Mouse (Mus musculus) MEL (cell line): ENCODE measurements around the gene Wasf2. TPM values are rescaled to one million over a fixed set of nuclear protein-coding genes. Genes with fewer than 3 reads are reported as not detected.

Source experiments
- DNase-seq: peaks from one replicate; pipeline ENCODE4 v3.0.0; 2011; ENCODE audit warnings: low read depth, low spot score
- H3K27ac ChIP-seq: 2 replicates; pipeline ENCODE4 v1.5.1; 2012; ENCODE audit warnings: low read depth, mild to moderate bottlenecking, control low read depth, low read length, moderate library complexity; ENCODE audit not compliant: control insufficient read depth
- H3K27me3 ChIP-seq, 2 experiments: fragments of 150-350 bp in 1 of 2; sonication (generic) in 1 of 2; 2 replicates each; pipeline ENCODE4 v1.6.1; 2012; ENCODE audit warnings: low read length in 2 of 2, mild to moderate bottlenecking in 2 of 2, improper control_type of control experiment in 1 of 2, moderate library complexity in 1 of 2; ENCODE audit not compliant: insufficient read depth in 2 of 2, control insufficient read depth in 1 of 2
- H3K36me3 ChIP-seq, 2 experiments: 2 replicates each; pipeline ENCODE4 v1.6.1; 2012 to 2014; ENCODE audit warnings: low read length in 2 of 2, improper control_type of control experiment in 1 of 2, inconsistent platforms in 1 of 2, mild to moderate bottlenecking in 1 of 2; ENCODE audit not compliant: insufficient read depth in 2 of 2, control insufficient read depth in 1 of 2
- H3K4me1 ChIP-seq, 2 experiments: fragments of 150-350 bp in 1 of 2; sonication (generic) in 1 of 2; 2 replicates each; pipeline ENCODE4 v1.6.1; 2012; ENCODE audit warnings: low read length in 2 of 2, improper control_type of control experiment in 1 of 2, mild to moderate bottlenecking in 1 of 2; ENCODE audit not compliant: insufficient read depth in 2 of 2, control insufficient read depth in 1 of 2
- H3K4me3 ChIP-seq, 2 experiments: fragments of 150-350 bp in 1 of 2; sonication (generic) in 1 of 2; 2 replicates each; pipeline ENCODE4 v1.5.1; 2012; ENCODE audit warnings: low read depth in 2 of 2, low read length in 2 of 2, mild to moderate bottlenecking in 2 of 2, moderate library complexity in 2 of 2, control low read depth in 1 of 2, improper control_type of control experiment in 1 of 2; ENCODE audit not compliant: control insufficient read depth in 1 of 2, insufficient read depth in 1 of 2
- H3K79me2 ChIP-seq: 2 replicates; pipeline ENCODE4 v1.6.1; 2012; ENCODE audit warnings: mild to moderate bottlenecking, low read length, moderate library complexity; ENCODE audit not compliant: control insufficient read depth, poor library complexity, insufficient read depth
- H3K9ac ChIP-seq: 2 replicates; pipeline ENCODE4 v1.6.1; 2012; ENCODE audit warnings: low read depth, mild to moderate bottlenecking, control low read depth, low read length, moderate library complexity; ENCODE audit not compliant: control insufficient read depth, poor library complexity, severe bottlenecking
- H3K9me3 ChIP-seq: fragments of 150-350 bp; sonication (generic); replicated peaks from 2 replicates; pipeline ENCODE4 v1.6.1; 2012; ENCODE audit warnings: mild to moderate bottlenecking, low read length, improper control_type of control experiment, moderate library complexity; ENCODE audit not compliant: insufficient read depth
- CHD1 ChIP-seq: IDR thresholded peaks from 2 replicates; pipeline ENCODE4 v1.6.1; 2012; ENCODE audit warnings: low read depth, mild to moderate bottlenecking, inconsistent platforms, low read length, improper control_type of control experiment
- CHD2 ChIP-seq: IDR thresholded peaks from 2 replicates; pipeline ENCODE4 v1.6.1; 2011; ENCODE audit warnings: low read length, improper control_type of control experiment
- ELF1 ChIP-seq: IDR thresholded peaks from 2 replicates; pipeline ENCODE4 v1.6.1; 2014; ENCODE audit warnings: low read depth, mild to moderate bottlenecking, inconsistent platforms, low read length, improper control_type of control experiment, moderate library complexity
- EP300 ChIP-seq, 2 experiments: IDR thresholded peaks; 2 replicates each; pipeline ENCODE4 v1.6.1; 2011; ENCODE audit warnings: improper control_type of control experiment in 2 of 2, low read length in 2 of 2, low read depth in 1 of 2, mild to moderate bottlenecking in 1 of 2
- ETS1 ChIP-seq: IDR thresholded peaks from 2 replicates; pipeline ENCODE4 v1.6.1; 2012; ENCODE audit warnings: low read depth, mild to moderate bottlenecking, inconsistent platforms, low read length, improper control_type of control experiment, moderate library complexity
- GATA1 ChIP-seq: IDR thresholded peaks from 2 replicates; pipeline ENCODE4 v1.6.1; 2011; ENCODE audit warnings: low read depth, low read length, improper control_type of control experiment
- HCFC1 ChIP-seq: IDR thresholded peaks from 2 replicates; pipeline ENCODE4 v1.6.1; 2012; ENCODE audit warnings: low read depth, mild to moderate bottlenecking, inconsistent platforms, low read length, improper control_type of control experiment, moderate library complexity
- JUND ChIP-seq: IDR thresholded peaks from 2 replicates; pipeline ENCODE4 v1.6.1; 2011; ENCODE audit warnings: low read depth, mild to moderate bottlenecking, improper control_type of control experiment, low read length
- KAT2A ChIP-seq: conservative IDR thresholded peaks from 2 replicates; pipeline ENCODE4 v1.6.1; 2012; ENCODE audit warnings: low read depth, low read length, improper control_type of control experiment, inconsistent platforms
- MAFK ChIP-seq: IDR thresholded peaks from 2 replicates; pipeline ENCODE4 v1.6.1; 2011; ENCODE audit warnings: low read depth, mild to moderate bottlenecking, low read length, improper control_type of control experiment, borderline replicate concordance
- MAX ChIP-seq: IDR thresholded peaks from 2 replicates; pipeline ENCODE4 v1.6.1; 2011; ENCODE audit warnings: low read length, improper control_type of control experiment
- MXI1 ChIP-seq: IDR thresholded peaks from 2 replicates; pipeline ENCODE4 v1.6.1; 2011; ENCODE audit warnings: mild to moderate bottlenecking, low read depth, low read length, improper control_type of control experiment
- MYB ChIP-seq: IDR thresholded peaks from 2 replicates; pipeline ENCODE4 v1.6.1; 2011; ENCODE audit warnings: mild to moderate bottlenecking, low read depth, low read length, improper control_type of control experiment
- MYC ChIP-seq: IDR thresholded peaks from 2 replicates; pipeline ENCODE4 v1.6.1; 2011; ENCODE audit warnings: low read depth, mild to moderate bottlenecking, low read length, improper control_type of control experiment, moderate library complexity
- NELFE ChIP-seq: IDR thresholded peaks from 2 replicates; pipeline ENCODE4 v1.6.1; 2011; ENCODE audit warnings: low read depth, low read length, improper control_type of control experiment
- NRF1 ChIP-seq: IDR thresholded peaks from 2 replicates; pipeline ENCODE4 v1.6.1; 2014; ENCODE audit warnings: low read depth, mild to moderate bottlenecking, inconsistent platforms, low read length, improper control_type of control experiment, moderate library complexity; ENCODE audit not compliant: poor library complexity, insufficient read depth, severe bottlenecking
- POLR2A ChIP-seq, 2 experiments: IDR thresholded peaks; 2 replicates each; pipeline ENCODE4 v1.6.1; 2011 to 2012; ENCODE audit warnings: low read length in 2 of 2, mild to moderate bottlenecking in 2 of 2, control low read depth in 1 of 2, improper control_type of control experiment in 1 of 2, low read depth in 1 of 2, moderate library complexity in 1 of 2; ENCODE audit not compliant: control insufficient read depth in 1 of 2, insufficient read depth in 1 of 2, poor library complexity in 1 of 2
- POLR2AphosphoS5 ChIP-seq: IDR thresholded peaks from 2 replicates; pipeline ENCODE4 v1.6.1; 2012; ENCODE audit warnings: low read depth, borderline replicate concordance, mild to moderate bottlenecking, inconsistent platforms, low read length, moderate library complexity, mixed read lengths
- RCOR1 ChIP-seq: IDR thresholded peaks from 2 replicates; pipeline ENCODE4 v1.6.1; 2012; ENCODE audit warnings: low read depth, mild to moderate bottlenecking, inconsistent platforms, low read length, improper control_type of control experiment
- SMC3 ChIP-seq: IDR thresholded peaks from 2 replicates; pipeline ENCODE4 v1.6.1; 2011; ENCODE audit warnings: low read depth, low read length, improper control_type of control experiment
- TAL1 ChIP-seq: IDR thresholded peaks from 2 replicates; pipeline ENCODE4 v1.6.1; 2012; ENCODE audit warnings: mild to moderate bottlenecking, inconsistent platforms, low read length, moderate library complexity, mixed read lengths
- TBP ChIP-seq: IDR thresholded peaks from 2 replicates; pipeline ENCODE4 v1.8.0; 2011; ENCODE audit warnings: low read depth, low read length, improper control_type of control experiment
- USF2 ChIP-seq, 2 experiments: IDR thresholded peaks; 2 replicates each; pipeline ENCODE4 v1.6.1; 2011 to 2012; ENCODE audit warnings: improper control_type of control experiment in 2 of 2, low read length in 2 of 2, borderline replicate concordance in 1 of 2, inconsistent platforms in 1 of 2, low read depth in 1 of 2, mild to moderate bottlenecking in 1 of 2; ENCODE audit not compliant: insufficient read depth in 1 of 2
- ZKSCAN1 ChIP-seq: IDR thresholded peaks from 2 replicates; pipeline ENCODE4 v1.6.1; 2012; ENCODE audit warnings: low read depth, mild to moderate bottlenecking, inconsistent platforms, low read length, improper control_type of control experiment, moderate library complexity
- ZMIZ1 ChIP-seq: IDR thresholded peaks from 2 replicates; pipeline ENCODE4 v1.6.1; 2012; ENCODE audit warnings: low read depth, mild to moderate bottlenecking, inconsistent platforms, low read length, improper control_type of control experiment, moderate library complexity
- ZNF384 ChIP-seq: IDR thresholded peaks from 2 replicates; pipeline ENCODE4 v1.6.1; 2012; ENCODE audit warnings: low read depth, mild to moderate bottlenecking, inconsistent platforms, low read length, improper control_type of control experiment
- polyA plus RNA-seq, 2 experiments: library from polyadenylated mRNA; stranded (reverse) in 1 of 2; unstranded in 1 of 2; fragments of >175 nt in 1 of 2; fragments of >200 nt in 1 of 2; gene quantifications; 2 replicates each; pipeline versions ENCODE4 v1.2.1 to v1.2.4; 2012; ENCODE audit warnings: low replicate concordance in 2 of 2, low read depth in 1 of 2; ENCODE audit not compliant: insufficient read length in 2 of 2, insufficient read depth in 1 of 2, missing spikeins in 1 of 2
- total RNA-seq: library from RNA; depleted of rRNA; stranded (reverse); fragments of 300-350 nt; gene quantifications from 2 replicates; pipeline ENCODE4 v1.2.3, GENCODE M21; 2012

Wasf2 gene
- total and polyA plus RNA-seq, 3 experiments = 16.4 to 53.7 TPM; not detected in 1

DNA sequence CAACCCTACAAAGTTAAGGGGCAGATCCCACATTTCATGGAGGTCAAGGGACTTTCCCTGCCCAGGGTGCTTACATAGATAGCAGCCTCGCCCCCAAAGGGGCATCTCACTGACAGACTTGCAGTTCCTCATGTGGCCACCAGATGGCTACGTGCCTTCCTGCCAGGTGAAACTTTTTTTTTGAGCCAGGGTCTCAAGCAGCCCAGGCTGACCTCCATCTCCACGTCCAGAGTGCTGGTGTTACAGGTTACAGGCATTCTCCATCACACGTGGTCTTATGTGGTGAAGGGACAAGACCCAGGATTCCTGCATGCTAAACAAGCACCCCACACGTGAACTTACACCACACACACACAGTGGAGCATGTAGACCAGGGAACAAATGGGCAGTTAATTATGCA is 87.3 kb downstream of the Wasf2 start (continued):
- TF ChIP-seq POLR2A (IDR thresholded peaks at IDR 0.05; ENCODE audit: control insufficient read depth in 1 of 2, insufficient read depth in 1 of 2, low read depth in 1 of 2, low read length in 2 of 2, poor library complexity in 1 of 2) (no peak), EP300 (IDR thresholded peaks at IDR 0.05; ENCODE audit: low read depth in 1 of 2, low read length in 2 of 2) (no peak), JUND (no peak), ZMIZ1 (no peak), MYC (peak; percentile 36; the same call in 1 of the 2 replicates), NELFE (no peak), MXI1 (peak; percentile 49; the same call in 1 of the 2 replicates), POLR2AphosphoS5 (no peak), NRF1 (no peak), ZKSCAN1 (no peak), KAT2A (no peak), MYB (no peak), MAX (peak; percentile 71), TAL1 (no peak), SMC3 (peak; percentile 90), MAFK (no peak)

- no peaks in the 10 kb centered on the region for H3K27me3 ChIP-seq
- no peaks in the 10 kb centered on the region for H3K79me2 ChIP-seq
- H3K36me3 ChIP-seq = peaks cover 0 to 14% of the 10 kb centered on the region in 2 experiments; a peak in 2 of 4 replicates
- peaks cover 10 to 19% of the 10 kb centered on the region in 2 experiments for H3K4me1 ChIP-seq
- TF ChIP-seq EP300 (IDR thresholded peaks at IDR 0.05; ENCODE audit: low read depth in 1 of 2, low read length in 2 of 2) (peak; percentile 29 to 76; a peak in 2 of 4 replicates), RCOR1 (peak; percentile 74; the same call in 1 of the 2 replicates), NRF1 (no peak), MAFK (no peak), MYB (0 out of 2 replicates have a peak, but pooled peaks have one; percentile 58)
- TF ChIP-seq, all 39 proteins: peak for 3
- peak; percentile 44 for DNase-seq
- H3K27ac ChIP-seq = peak overlapping the region; percentile 24; the same call in 1 of the 2 replicates
- H3K9me3 ChIP-seq = no peaks in the 10 kb centered on the region
- H3K9ac ChIP-seq = 0 out of 2 replicates have a peak overlapping the region, but pooled peaks have one; percentile 23
- H3K4me3 ChIP-seq = no peak overlapping the region
These were observed 88.4 kb downstream of the Wasf2 start for GRCm38 (mm10) chr4:133218745-133219144.

- peaks cover 0 to 14% of the 10 kb centered on the region in 2 experiments; a peak in 2 of 4 replicates for H3K36me3 ChIP-seq
- H3K79me2 ChIP-seq = no peaks in the 10 kb centered on the region
- no peak overlapping the region for H3K27ac ChIP-seq
- TF ChIP-seq NRF1 (no peak), ELF1 (no peak), CHD2 (no peak), MXI1 (no peak), SMC3 (no peak), POLR2A (IDR thresholded peaks at IDR 0.05; ENCODE audit: control insufficient read depth in 1 of 2, insufficient read depth in 1 of 2, low read depth in 1 of 2, low read length in 2 of 2, poor library complexity in 1 of 2) (no peak), ZMIZ1 (no peak), MYC (no peak), EP300 (IDR thresholded peaks at IDR 0.05; ENCODE audit: low read depth in 1 of 2, low read length in 2 of 2) (no peak), GATA1 (no peak), TAL1 (no peak), CHD1 (no peak), HCFC1 (no peak), MAX (no peak), ETS1 (no peak), ZNF384 (no peak), USF2 (IDR thresholded peaks at IDR 0.05; ENCODE audit: borderline replicate concordance in 1 of 2, insufficient read depth in 1 of 2, low read depth in 1 of 2, low read length in 2 of 2) (no peak), TBP (no peak)
- H3K4me3 ChIP-seq = no peak overlapping the region
- H3K27me3 ChIP-seq = no peaks in the 10 kb centered on the region
- H3K9ac ChIP-seq = no peak overlapping the region
- peaks cover 10 to 19% of the 10 kb centered on the region in 2 experiments for H3K4me1 ChIP-seq
- no peaks in the 10 kb centered on the region for H3K9me3 ChIP-seq
- no peak for DNase-seq
These were observed 90.4 kb downstream of the Wasf2 start for GRCm38 (mm10) chr4:133220656-133221055.
